Mouse (Mus musculus) embryonic fibroblast, embryonic 13.5 days (primary cell): ENCODE results near the gene Spert.

Source experiments
- CTCF ChIP-seq: IDR thresholded peaks from 2 replicates; pipeline ENCODE4 v1.5.1; 2011; ENCODE audit warnings: mild to moderate bottlenecking, control low read depth, low read length, moderate library complexity, borderline replicate concordance; ENCODE audit not compliant: insufficient read depth
- POLR2A ChIP-seq: IDR thresholded peaks from 2 replicates; pipeline ENCODE4 v1.6.1; 2011; ENCODE audit warnings: low read depth, mild to moderate bottlenecking, control low read depth, low read length, moderate library complexity

GRCm38 (mm10) chr14:75641369-75641768 is 48.5 kb upstream of the Spert start:
- no peak for TF ChIP-seq CTCF
- no peak for TF ChIP-seq POLR2A
